Mouse (Mus musculus) R1 (cell line): Measurements from ENCODE around the gene Hoxa11.

ENCODE experiments used
- DNase-seq: peaks from one replicate; pipeline ENCODE4 v3.0.0-alpha.2; 2018; ENCODE audit warnings: low read depth, low spot score

Hoxa11 gene

DNA sequence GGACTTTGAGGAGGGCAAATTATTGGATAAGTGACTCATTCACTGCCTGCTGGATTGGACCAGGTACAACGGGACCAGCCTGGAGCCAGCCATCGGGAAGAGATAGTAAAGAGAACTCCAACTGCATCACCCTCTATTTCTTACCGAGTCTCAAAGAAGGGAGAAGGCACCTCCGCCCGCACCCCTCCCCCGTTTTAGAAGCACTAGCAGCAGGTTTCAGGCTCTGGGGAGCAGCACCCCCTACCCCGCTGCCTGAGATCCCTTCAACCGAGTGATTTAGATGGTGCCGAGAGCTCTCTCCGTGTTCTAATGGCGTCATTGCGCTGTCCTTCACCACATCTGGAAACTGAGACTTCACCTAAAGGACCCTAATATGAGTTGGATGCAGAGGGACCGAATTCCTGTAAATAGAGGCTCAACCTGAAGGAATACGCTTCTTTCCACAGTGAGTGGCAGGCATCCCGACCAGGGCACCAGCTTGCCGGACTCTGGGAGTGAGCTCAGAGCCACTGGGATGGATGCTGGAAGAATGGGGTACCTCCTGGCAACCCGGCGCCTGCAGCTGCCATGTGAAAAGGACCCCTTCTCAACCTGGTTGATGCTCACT lies 19.8 kb upstream of the Hoxa11 start:
- no peak for DNase-seq

DNA sequence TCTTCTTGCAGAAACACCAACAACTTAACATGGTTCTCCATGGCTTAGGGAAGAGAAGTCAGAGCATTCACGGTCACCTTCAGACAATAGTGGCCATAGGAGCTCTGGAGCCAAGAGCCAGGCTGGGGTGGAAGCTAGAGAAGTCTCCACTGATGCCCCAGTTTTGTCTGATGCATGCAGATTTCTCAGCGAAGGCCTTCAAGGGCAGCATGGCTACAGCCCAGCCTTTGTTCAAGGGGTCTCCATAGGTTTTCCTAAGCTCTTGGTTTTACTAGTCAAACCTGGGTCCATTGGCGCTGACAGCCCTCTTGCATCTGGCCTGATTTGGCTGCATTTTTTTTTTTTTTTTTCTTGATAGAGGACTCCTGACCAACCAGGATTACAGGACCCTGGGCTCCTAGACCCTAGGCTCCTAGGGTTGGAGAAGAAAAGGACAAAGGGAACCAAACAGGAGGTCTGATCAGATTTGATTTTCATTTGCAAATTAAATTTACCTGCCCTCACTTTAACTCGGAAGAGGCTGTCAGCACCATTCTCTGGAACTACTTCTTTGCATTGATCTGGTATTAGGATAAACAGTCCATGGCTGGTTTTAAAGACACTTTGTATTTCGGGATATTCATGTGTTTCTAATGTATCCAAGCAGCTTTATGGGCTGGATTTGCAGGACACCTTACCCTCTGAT lies 18.6 kb upstream of the Hoxa11 start:
- no peak for DNase-seq

DNA sequence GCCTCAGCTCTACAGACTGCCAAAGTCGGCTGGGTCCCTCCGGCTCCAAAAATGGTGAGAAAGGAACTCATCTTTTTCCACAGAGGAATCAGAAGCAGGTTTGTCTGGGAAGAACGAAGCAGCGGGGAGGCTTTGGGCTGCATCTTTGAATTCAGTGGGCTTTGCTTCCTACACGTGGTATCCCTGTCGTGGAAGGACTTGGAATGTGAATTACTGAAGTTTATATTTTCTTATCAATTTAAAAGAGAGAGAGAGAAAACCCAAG lies 17.6 kb upstream of the Hoxa11 start:
- DNase-seq, result no peak

DNA sequence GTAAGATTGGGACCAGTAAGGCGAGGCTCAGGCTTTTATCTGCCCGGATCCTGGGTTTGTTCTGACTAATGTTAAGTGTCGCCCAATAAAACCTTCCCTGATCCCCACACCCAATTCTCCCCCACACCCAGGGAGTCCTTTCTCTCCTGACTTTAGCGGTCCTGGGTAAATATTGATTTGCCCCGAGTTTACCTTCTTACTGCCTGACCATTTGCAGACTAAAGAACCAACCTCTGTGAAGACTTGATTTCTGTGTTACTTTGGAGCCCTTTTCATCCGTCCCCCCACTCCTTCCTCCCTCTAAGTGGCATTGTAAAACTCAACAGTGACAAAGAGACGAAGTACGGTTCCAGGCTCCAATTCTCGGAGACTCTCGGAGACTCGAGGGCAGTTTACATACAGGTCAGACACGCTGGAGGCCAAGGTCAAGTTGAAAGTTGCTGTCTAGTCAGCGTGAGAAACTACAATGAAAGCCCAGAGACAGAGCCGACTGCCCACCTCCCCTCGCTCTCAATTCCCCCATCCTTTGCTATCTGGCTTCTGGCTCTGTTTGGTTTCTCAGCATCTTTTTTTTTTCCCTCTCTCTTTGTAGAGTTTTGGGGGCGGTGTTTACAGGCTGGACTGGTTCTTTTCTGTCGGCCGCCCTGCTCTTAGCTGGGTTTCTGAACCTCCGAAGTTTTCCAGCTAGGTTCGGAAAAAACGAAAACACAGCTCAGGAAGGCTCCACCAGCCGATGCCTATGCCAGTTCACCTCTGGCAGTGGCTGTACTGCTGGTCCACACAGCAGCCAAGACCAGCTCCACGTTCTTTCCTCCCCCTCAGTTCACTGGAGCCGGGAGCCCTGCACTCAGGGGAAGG lies 17.1 kb upstream of the Hoxa11 start:
- peak; percentile 25 for DNase-seq

DNA sequence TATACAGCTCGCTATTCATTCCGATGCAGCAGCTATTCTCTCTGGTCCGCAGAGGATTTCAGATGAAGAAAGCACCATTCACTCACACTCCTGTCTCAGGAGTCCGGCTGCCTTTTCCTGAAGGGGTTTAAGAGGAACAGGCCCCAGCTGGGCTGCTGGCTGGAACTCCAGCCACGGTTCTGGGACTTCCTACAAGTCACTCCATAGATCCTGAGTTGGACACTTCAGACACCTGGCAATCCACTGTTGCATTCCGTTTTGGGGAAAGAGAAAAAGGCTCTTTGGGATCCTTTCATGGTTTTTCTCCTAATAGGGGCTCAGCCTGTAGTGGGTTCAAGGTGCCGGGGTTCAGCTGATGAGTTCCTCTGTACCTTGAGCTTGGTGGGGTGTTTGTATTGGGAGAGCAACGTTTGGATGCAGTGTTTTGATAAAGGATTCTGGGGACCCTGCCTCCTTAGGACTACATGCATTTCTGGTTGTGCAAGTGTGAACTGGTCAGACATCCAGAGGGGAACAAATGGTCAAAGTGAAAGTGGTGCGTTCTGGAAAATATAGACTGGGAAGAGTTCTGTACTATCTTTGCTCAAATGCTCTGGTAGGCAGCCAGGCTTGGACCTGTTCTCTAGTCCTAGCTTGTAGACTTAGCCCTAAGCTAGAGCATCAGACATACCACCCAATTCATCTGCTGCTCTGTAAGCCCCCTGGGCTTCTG lies 16.3 kb upstream of the Hoxa11 start:
- peak; percentile 26 for DNase-seq

DNA sequence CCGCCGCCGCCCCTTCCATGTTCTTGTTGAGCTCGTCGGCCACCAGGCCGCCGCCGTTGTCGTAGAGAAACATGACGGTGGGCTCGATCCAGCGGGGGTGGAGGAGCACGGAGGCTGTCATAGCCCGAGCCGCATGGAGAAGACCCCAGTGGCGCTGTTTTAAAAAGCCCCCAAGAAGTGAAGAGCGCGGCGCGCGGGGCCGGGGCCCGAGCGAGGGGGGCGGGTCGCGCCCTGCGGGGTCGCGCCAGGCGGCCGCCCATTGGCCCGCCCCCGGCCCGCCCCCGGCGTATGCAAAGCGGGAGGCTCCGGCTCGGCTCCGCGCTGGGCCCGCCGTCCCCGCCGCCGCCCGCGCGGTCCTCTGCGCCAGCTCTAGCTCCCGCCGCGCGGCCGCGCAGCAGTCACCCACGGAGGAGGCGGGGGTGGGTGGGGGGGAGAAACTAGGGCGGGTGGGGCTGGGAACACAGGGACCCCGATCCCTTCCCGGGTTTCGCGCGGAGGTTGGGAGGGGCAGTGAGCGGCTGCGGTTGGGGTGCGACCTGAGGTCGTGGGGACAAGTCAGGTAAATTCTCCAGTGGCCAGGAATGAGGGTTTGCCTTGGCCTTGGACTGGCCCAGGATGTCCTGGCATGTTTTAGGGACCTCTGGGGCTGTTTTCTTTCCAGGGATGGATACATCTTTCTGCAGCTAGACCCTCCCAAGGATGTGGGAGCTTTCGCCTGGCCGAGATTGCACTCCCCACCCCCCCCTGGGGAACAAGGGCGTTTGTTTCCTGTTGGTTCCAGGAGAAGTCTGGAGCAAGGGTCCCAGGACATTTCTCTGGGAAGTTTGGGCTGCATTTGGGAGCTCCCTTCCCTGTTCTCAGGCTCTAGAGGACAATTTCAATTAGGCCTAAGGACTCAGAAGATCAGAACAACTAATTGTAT lies 15.3 kb upstream of the Hoxa11 start, which contains the start of gene Hoxa13:
TSS of gene Hoxa13 (minus strand) at position 227 of the 922 bp plus-strand sequence.
- peak; percentile 58 for DNase-seq

DNA sequence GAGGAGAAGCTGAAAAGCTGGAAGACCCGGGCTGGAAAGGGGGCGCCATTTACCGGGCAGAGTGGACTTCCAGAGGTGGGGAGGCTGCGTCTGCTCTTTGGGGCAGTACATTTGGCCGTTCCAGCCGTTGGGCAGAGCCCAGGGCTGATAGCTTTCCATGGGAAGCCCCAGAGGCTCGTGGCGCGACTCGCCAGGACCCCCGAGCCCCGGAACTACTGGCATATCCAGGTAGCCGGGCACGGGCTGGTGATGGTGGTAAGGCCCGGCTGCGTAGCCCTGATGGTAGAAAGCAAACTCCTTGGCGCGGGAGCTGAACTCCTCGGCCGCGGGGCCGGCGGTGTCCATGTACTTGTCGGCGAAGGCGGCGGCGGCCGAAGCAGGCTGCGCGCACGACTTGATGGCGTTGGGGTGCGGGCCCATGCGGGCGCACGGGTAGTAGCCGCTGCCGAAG lies 14.2 kb upstream of the Hoxa11 start:
- peak; percentile 43 for DNase-seq

DNA sequence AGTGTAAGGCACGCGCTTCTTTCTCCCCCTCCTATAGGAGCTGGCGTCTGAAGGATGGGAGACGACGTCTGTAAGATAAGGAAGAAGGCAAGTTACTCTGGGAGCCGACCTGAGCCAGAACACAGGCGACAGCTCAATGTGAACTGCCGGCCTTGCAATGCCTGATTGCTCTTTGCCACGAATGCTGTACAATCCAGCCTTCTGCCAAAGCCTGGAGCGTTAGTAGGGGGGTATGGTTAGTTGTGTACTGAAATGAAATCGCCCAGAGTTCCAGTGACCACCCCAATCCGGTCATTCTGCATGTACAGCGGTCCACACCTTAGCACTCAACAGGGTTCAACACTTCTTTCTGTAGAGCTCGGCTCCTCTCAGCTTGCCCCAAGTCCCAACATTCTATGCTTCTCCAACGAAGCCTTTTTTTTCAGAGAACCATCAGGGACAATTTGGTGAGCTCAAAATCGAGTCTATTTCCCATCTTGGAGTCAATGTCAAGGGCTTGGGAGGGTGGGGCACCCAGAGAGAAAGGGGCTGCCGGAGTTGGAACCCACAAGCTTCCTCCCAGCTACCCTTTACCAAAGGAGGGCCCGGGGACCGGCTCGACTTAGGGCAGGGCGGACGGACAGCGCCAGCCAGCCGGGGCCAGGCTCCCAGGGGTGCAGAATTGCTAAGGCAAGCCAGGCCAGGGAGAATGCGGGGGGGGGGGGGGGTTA lies 13.6 kb upstream of the Hoxa11 start:
- DNase-seq, result peak; percentile 35

DNA sequence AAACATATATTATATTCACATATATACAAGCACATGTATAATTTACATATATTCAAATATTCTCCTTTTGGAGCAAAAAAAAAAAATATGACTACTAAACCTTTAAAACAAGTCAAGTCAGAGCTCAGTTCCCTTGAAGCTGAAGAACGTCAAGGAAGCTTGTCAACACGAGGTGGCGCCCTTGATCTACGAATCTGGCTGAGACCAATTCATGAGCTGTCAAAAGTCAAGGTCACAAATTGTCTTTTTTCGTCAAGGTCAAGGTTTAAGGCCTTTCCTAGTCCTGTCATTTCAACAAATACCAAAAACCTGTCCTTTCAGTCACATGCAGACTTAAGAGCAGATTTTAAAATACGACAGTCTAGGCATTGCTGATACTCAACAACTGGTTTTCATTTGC lies 11.3 kb upstream of the Hoxa11 start:
- DNase-seq, result peak; percentile 72

DNA sequence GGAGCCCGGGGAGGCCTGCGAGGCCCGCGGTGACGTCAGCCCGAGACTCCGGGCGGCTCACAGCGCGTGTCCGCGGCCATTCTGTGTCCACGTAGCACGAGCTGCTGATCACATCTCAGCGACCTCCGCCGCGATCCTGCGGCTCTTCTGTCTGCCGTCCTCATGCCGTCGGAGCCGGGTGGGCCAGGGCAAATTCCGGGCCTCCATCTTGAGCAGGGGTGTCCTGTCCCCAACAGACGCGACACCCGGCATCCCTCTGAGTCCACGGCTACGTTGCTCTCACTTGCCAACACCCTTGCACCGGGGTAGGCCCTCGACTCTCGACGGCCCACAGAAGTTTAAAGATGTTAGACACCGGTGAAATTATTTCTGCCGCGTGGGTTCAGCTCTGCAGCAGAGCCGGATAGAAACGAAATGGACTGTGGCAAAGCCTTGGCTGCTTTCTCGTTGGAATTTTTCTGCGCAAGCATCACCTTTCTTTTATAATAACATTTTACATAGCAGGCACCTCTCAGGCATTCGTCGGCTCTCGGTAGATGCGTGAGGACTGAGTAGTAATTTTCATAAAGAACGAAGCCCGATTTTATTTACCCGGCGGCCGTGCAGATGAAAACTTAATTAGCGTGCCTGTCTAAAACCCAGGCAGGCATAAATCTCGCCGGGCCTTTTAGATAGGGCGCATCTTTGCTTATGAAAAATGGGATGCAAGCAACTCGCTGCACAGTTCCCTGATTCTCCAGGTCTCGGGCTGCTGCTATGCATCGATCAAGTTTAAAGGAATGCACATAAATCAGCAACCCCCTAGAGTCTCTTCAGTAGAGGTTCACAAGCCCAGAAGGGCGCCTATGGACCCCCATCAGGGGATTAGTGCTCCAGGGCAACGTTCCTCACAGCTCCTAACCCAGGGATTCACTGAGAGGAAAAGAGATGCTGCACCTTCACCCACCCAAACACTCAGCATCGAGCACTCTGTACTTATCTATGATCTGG lies 8.2 kb upstream of the Hoxa11 start:
- peak; percentile 31 for DNase-seq

DNA sequence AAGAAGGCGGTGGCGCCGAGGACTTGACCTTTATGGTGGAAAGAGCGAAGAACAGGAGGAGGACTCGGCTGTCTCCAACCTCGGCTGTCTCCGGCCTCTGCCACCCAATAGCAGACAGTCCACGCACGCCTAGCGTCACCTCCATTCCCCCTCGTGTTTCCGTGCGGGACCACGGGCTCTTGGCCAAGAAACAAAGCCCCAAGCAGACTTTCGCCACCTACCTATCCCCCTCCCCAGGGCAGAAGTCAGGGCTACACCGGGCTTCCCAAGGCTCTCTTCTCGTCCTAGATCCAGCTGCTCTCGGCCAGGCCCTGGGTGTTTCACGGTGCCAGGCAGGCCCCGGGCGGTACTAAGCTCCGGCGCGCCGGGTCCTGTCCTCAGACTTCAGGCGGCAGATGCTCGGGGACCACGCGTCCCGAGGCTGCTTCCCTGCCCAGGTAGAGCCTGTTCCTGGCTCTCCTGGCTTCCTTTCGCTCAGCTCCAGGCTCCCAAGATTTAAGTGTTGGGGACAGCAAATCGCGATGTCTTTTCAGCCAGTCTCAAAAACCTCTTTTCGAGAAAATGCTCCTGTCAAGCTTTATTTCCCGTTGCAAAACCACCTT lies 7.3 kb upstream of the Hoxa11 start:
- peak; percentile 53 for DNase-seq

DNA sequence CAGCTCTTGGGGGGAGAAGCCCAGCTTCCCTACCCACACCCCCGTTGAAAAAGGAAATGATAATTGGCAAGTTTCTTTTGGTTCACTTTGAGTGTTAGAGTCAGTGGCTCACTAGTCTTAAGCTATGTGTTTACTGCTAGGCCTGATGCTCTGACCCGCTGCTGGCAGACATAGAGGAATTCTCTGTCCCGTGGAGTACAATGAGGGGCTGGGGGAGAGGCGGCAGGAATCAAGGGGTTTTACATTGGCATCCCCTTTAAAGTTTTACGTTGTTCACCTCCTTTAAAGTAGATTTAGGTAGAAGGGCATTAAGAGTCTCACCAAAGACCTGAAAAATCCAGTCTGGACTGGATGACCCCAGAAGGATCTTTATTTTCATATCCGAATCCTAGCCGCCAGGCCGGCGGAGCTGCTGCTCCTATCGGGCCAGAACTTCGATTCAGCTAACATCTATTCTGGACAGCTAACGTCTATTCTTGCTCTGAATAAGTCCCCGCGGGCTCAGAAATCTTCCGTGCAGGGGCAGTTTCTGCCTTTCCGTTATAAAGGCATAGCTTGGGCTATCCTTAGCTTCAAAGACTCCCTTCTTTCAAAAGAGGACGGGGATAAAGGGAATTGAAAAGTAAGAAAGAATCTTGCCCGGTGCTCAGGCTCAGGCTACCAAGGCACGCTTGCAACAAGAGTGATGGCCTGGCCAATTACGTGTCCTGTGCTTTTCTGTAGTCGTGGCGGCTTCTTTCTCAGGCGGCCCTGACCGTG lies 6.6 kb upstream of the Hoxa11 start:
- peak; percentile 50 for DNase-seq

DNA sequence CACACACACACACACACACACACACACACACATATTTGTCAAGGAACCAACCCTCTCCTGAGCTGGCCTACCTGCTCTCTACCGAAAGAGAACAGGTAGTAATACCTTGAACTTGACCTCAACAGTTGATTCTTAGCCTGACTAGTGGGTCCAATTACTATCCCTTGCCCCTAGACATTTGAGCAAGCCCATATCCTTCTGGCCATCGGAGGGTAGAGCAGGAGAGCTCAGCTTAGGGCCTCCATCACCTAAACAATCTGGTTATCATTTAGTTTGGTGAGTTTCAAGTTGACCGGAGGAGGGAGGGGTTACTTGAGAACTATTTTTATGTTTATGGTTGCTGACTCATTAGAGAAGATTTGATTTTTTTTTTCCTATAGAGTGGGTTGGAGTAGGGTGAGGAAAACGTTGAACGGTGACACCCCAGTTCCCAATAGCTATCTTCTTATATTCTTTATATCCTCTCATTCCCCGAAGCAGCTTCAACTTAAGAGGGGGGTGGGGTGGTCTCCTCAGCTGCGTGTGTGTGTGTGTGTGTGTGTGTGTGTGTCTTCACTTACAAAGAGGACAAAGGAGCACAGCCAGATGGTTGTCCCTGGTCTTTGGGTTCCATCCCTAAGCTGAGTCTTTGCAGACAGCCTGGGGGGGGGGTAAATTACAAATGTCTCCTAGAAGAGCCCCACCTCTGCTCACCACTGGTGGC lies 5.7 kb upstream of the Hoxa11 start:
- no peak for DNase-seq

DNA sequence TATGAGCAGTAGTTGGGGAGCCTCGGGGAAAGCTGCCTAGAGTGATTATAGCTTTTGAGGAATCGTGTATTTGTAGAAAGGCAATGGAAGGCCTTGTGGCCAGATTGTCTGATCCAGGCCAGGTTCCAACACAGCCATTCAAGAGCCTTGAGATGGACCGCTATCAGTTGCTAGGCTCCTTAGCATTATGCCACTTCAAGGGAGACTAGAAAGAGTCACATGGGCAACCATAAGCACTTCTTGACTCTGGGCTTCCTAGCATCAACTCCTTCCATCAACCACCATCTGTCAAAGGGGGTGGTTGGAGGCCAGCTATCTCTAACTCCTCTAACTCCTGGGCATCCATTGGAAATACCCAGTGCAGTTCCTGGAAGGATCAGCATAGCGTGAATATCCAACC lies 4.2 kb upstream of the Hoxa11 start:
- no peak for DNase-seq

DNA sequence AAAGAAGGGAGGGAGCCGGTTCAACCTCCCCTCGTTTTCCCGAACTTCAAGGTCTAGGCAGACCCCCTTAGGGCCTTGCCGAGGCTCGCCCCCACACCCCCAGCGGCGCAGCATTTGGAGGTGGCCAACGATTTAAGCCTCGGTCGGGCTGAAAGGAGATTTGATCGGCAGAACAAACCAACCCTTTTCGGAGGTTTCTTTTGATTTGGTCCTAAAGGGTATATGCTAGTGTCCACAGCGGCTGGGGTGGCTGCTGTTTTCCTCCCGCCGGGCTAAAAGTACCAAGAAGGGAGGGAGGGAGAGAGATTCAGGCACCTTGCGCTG lies 3.8 kb upstream of the Hoxa11 start:
- DNase-seq, result peak; percentile 38

DNA sequence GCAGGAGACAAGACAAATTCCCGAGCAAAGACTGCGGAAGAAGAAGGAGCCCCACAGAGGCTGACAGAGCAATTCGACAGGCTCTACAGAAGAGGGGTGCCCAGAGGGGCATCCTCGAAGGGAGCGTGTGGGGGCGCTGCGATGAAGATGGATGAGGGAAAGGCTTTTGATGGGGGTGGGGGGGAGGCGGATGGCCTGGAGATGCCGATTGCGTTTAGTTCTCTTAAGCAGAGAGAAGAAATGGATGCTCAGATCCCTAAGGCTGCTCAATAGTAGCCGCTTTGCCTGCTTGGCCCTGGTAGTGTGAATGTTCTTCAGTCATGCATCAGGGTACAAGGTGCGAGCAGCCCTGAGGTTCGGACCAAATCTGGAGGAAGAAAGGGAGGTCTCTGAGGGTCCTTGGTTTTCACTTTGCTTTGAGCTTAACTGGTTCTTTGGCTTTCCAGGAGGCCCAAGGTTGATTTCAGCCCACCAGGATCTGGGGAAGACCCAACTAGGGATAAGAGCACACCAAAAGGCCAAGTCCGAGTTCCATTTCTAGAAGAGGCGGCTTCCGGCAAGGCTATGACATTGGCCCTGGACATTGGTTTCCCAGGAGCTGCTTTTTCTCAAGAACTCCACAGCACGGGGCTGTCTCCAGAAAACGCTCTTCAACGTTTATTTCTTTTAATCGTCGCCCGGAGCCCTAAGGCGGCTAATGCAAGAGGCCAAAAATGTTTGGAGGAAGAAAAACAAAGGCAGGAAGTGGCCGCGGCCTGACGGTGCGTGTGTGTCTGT lies 3.2 kb upstream of the Hoxa11 start:
- DNase-seq, result peak; percentile 47
